Mouse (Mus musculus) cerebellum, adult 8-10 months (tissue): ENCODE results near the gene Cacng3.

Experiments used
- DNase-seq: peaks from one replicate; pipeline ENCODE4 v3.0.0; 2022

Cacng3 gene

GRCm38 (mm10) chr7:122670442-122670872 is at the start of gene Cacng3:
TSS of gene Cacng3 (plus strand) at chr7:122670492.
- no peak for DNase-seq

- peak; percentile 37 for DNase-seq
Measured at GRCm38 (mm10) chr7:122622125-122622774, 48.0 kb upstream of the Cacng3 start.

- DNase-seq: no peak
Measured at GRCm38 (mm10) chr7:122623753-122624152, 46.5 kb upstream of the Cacng3 start.

- DNase-seq: no peak
Measured at GRCm38 (mm10) chr7:122628050-122628449, 42.2 kb upstream of the Cacng3 start.

GRCm38 (mm10) chr7:122630386-122630785 is 39.9 kb upstream of the Cacng3 start:
- peak; percentile 39 for DNase-seq

- no peak for DNase-seq
Measured at GRCm38 (mm10) chr7:122631151-122631550, 39.1 kb upstream of the Cacng3 start.

GRCm38 (mm10) chr7:122632946-122633345 is 37.3 kb upstream of the Cacng3 start:
- no peak for DNase-seq

- DNase-seq: no peak
Measured at GRCm38 (mm10) chr7:122633463-122633862, 36.8 kb upstream of the Cacng3 start.

GRCm38 (mm10) chr7:122643676-122644075 is 26.6 kb upstream of the Cacng3 start:
- no peak for DNase-seq

GRCm38 (mm10) chr7:122649306-122649705 is 21.0 kb upstream of the Cacng3 start:
- no peak for DNase-seq

GRCm38 (mm10) chr7:122652523-122652922 is 17.8 kb upstream of the Cacng3 start:
- no peak for DNase-seq

GRCm38 (mm10) chr7:122656671-122657070 is 13.6 kb upstream of the Cacng3 start:
- DNase-seq: no peak

GRCm38 (mm10) chr7:122657423-122658126 is 12.7 kb upstream of the Cacng3 start:
- DNase-seq: no peak

- no peak for DNase-seq
Measured at GRCm38 (mm10) chr7:122665311-122666049, 4.8 kb upstream of the Cacng3 start.

GRCm38 (mm10) chr7:122667903-122668302 is 2.4 kb upstream of the Cacng3 start:
- DNase-seq: peak; percentile 36

- peak; percentile 12 for DNase-seq
Measured at GRCm38 (mm10) chr7:122670873-122671641, 765 bp downstream of the Cacng3 start.

GRCm38 (mm10) chr7:122672981-122673380 is 2.7 kb downstream of the Cacng3 start:
- DNase-seq: no peak

GRCm38 (mm10) chr7:122675207-122675606 is 4.9 kb downstream of the Cacng3 start:
- no peak for DNase-seq

GRCm38 (mm10) chr7:122701751-122702150 is 31.5 kb downstream of the Cacng3 start:
- no peak for DNase-seq

GRCm38 (mm10) chr7:122702443-122702842 is 32.2 kb downstream of the Cacng3 start:
- DNase-seq: no peak

GRCm38 (mm10) chr7:122706736-122707135 is 36.4 kb downstream of the Cacng3 start:
- DNase-seq: no peak

- no peak for DNase-seq
Measured at GRCm38 (mm10) chr7:122716299-122716698, 46.0 kb downstream of the Cacng3 start.

GRCm38 (mm10) chr7:122718540-122718939 is 48.2 kb downstream of the Cacng3 start:
- no peak for DNase-seq
